Mouse (Mus musculus) intestine, postnatal 0 days (tissue): ENCODE measurements around the gene Ndufa13. TPM values are rescaled to one million over a fixed set of nuclear protein-coding genes. Genes with fewer than 3 reads are reported as not detected.
A peak's percentile ranks its signal among the peaks of the same experiment; 100 is the strongest.

ENCODE experiments used
- ATAC-seq: fragments of 200-750 bp; cut with Nextera tagmentation; 2 replicates; pipeline ENCODE4 v1.8.0; 2017; ENCODE audit warnings: mild to moderate bottlenecking, moderate TSS enrichment, moderate library complexity
- H3K27ac ChIP-seq: fragments of 300-500 bp; sonication (generic); 2 replicates; pipeline ENCODE4 v1.5.1; 2014; ENCODE audit warnings: mild to moderate bottlenecking, low read depth, low read length, moderate library complexity
- H3K27me3 ChIP-seq: fragments of 300-500 bp; sonication (generic); replicated peaks from 2 replicates; pipeline ENCODE4 v1.6.1; 2014; ENCODE audit warnings: low read length, mixed read lengths; ENCODE audit not compliant: control insufficient read depth, insufficient read depth
- H3K36me3 ChIP-seq: fragments of 300-500 bp; sonication (generic); 2 replicates; pipeline ENCODE4 v1.6.1; 2014; ENCODE audit warnings: mild to moderate bottlenecking, moderate library complexity; ENCODE audit not compliant: control insufficient read depth, insufficient read depth
- H3K4me1 ChIP-seq: fragments of 300-500 bp; sonication (generic); replicated peaks from 2 replicates; pipeline ENCODE4 v1.6.1; 2014; ENCODE audit warnings: antibody characterized with exemption, low read length, mixed read lengths; ENCODE audit not compliant: control insufficient read depth, insufficient read depth
- H3K4me2 ChIP-seq: fragments of 300-500 bp; sonication (generic); replicated peaks from 2 replicates; pipeline ENCODE4 v1.6.1; 2014; ENCODE audit warnings: low read depth, mild to moderate bottlenecking, moderate library complexity
- H3K4me3 ChIP-seq: fragments of 300-500 bp; sonication (generic); 2 replicates; pipeline ENCODE4 v1.5.1; 2014; ENCODE audit warnings: low read depth, low read length
- H3K9ac ChIP-seq: fragments of 300-500 bp; sonication (generic); 2 replicates; pipeline ENCODE4 v1.6.1; 2014; ENCODE audit warnings: mild to moderate bottlenecking, low read depth, low read length
- H3K9me3 ChIP-seq: fragments of 300-500 bp; sonication (generic); 2 replicates; pipeline ENCODE4 v1.6.1; 2016; ENCODE audit warnings: mixed run types; ENCODE audit not compliant: control insufficient read depth
- CTCF ChIP-seq: sonication (generic); IDR thresholded peaks from 2 replicates; pipeline ENCODE4 v1.5.1; 2016; ENCODE audit warnings: low read depth, mild to moderate bottlenecking, control low read depth, antibody characterized with exemption, moderate library complexity
- WGBS: fragments of 180-500 bp; shearing (Covaris S2); extraction: QIAGEN DNeasy Blood & Tissue Kit; methylation state at CpG from one replicate; pipeline ENCODE4 v1.1.7; 2014; 5-methylcytosine and 5-hydroxymethylcytosine counted together
- polyA plus RNA-seq: library from polyadenylated mRNA; unstranded; fragments of >200 nt; fragmentation: Nextera tagmentation; extraction: Ambion mirVana; gene quantifications from 2 replicates; pipeline ENCODE4 v1.2.1, GENCODE M21; 2015

Gene Ndufa13
- polyA plus RNA-seq, 1 experiment from 2014 or later, result 310 TPM

DNA sequence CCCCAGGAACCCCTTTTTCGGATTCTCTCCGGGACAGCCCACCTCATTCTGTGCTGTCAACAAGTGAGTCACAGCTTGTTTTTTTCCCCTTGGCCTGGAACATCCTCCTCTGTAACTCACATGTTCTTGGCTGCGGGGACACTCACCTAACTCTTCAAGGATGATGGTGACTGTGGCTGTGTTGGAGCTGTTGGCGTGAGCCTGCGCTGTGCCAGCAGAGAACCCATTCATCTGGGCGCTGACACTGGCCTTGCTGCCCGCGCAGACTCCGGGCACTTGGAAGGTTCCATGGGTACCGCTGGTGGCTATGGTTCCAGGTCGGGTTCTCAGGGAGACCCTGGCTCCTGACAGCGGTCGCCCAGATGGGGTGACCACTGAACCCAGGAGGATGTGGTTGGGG is 18.2 kb downstream of the Ndufa13 start:
- H3K9me3 ChIP-seq, result no peaks in the 10 kb centered on the region
- no peak overlapping the region for H3K9ac ChIP-seq
- H3K4me1 ChIP-seq, result peaks cover 4% of the 10 kb centered on the region; the same call in 1 of the 2 replicates
- TF ChIP-seq CTCF, result no peak
- H3K4me3 ChIP-seq, result no peak overlapping the region
- no peaks in the 10 kb centered on the region for H3K36me3 ChIP-seq
- no peak for ATAC-seq
- no peak overlapping the region for H3K27ac ChIP-seq
- peaks cover 100% of the 10 kb centered on the region for H3K27me3 ChIP-seq
- WGBS, result 57% methylated on average over 13 of the region's 13 CpGs
- H3K4me2 ChIP-seq, result no peak overlapping the region

DNA sequence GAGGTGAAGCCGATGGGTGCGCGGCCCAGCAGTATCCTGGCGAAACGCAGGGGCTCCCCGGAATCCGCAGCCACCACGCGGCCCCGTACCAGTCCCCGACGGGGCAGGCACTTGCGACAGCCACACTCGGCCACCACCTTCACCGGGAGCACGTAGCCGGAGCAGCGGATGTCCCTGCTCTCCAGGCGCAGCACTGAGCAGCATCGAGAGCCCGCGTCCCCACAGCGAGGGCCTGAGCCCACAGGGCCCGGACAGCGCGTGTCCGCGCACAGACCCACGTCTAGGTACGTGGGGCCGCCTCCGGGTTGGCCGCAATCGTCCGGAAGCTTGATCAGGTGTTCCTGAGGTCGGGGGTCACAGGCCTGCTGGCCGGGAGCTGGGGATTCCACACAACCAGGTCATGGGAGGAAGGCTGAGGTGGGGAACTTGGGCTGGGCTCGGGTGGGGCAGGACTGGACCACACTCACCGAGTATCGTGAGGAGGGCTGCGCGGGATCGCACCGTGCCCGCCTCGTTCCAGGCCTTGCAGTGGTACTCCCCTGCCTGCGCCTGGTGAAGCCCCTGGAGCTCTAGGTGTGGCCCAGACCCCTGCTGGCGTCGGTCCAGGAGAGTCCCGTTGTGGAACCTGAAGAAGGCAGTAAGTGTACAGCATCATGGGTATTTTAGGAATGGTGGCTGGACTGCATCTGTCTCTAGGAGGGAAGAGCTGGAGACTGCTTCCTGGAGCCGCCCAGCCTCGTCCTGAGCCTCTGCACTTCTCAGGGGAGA is 19.3 kb downstream of the Ndufa13 start:
- Histone ChIP-seq H3K9ac (no peak overlapping the region), H3K4me3 (peak overlapping the region; percentile 40; the same call in 1 of the 2 replicates), H3K36me3 (no peaks in the 10 kb centered on the region), H3K4me2 (no peak overlapping the region; the same call in 1 of the 2 replicates), H3K4me1 (no peaks in the 10 kb centered on the region), H3K27ac (no peak overlapping the region), H3K27me3 (peaks cover 90% of the 10 kb centered on the region), H3K9me3 (no peaks in the 10 kb centered on the region)
- WGBS, result 22% methylated on average over 52 of the region's 52 CpGs
- no peak for TF ChIP-seq CTCF
- ATAC-seq, result no peak

DNA sequence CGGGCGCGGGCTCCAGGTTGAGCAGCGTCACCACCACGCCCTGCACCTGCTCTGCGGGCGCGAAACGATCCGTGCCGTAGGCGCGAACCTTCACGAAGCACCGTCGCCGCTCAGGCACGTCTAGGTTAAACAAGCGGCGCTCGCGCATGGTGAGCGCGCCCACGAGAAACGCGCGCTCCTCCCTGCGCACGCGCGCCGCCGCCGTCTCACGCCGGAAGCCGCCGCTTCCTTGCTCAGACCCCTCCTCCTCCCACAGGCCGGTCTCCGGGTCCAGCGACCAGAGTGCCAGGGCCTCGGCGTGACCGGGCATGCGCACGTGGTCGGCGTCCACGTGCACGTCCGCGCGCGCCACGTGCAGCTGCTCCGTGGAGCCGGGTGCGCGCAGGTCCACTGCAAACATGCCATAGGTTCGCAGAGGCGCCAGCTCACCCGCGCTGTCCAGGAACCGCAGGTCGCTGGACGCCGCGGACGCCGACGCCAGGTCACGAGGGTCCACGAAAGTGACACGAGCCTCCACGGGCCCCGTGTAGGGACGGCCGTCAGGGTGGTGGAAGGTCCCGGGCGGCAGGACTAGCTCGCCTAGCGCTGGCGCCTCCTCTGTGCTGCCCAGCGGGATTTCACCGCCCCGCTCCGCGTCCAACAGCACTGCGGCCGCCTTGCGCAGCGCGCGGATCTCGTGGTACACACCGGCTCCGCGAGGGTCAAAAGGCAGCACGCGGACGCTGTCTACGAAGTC is 20.2 kb downstream of the Ndufa13 start:
- no peak for TF ChIP-seq CTCF
- Histone ChIP-seq H3K4me1 (no peaks in the 10 kb centered on the region), H3K4me3 (peak overlapping the region; percentile 40), H3K27me3 (peaks cover 82% of the 10 kb centered on the region), H3K9ac (no peak overlapping the region), H3K36me3 (no peaks in the 10 kb centered on the region), H3K4me2 (peak overlapping the region; percentile 58), H3K9me3 (no peaks in the 10 kb centered on the region), H3K27ac (no peak overlapping the region)
- 10% methylated on average over 89 of the region's 103 CpGs for WGBS
- peak; percentile 37 for ATAC-seq

DNA sequence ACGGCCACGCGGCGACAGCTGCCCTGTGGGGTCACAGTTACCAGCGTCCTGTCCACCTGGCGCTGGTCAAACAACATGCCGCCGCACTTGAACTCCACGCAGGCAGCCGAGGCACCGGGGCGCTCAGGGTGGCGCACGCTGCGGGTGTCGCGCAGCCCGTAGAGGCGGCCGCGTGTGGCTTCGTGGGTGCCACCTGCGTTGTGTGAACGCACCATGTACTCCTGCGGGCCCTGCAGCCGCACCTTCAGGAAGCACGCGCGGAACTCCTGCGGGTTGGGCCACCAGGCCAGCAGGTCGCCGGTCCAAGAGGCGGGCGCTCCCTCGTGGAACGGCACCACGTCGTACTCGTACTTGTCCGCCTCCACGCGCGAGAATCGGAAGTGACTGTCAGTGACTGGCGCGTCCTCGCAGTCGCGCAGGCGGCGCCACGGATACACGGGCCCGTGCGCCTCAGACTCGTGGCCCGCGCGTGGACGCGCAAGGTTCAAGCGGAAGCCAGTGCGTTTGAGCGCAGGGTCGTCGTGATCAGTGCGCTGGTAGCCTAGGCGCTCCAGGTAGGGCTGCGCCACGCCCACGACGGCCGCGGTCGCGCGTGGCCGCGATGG is 21.0 kb downstream of the Ndufa13 start:
- ATAC-seq, result 0 out of 2 replicates have a peak, but pooled peaks have one; percentile 4
- no peak overlapping the region for H3K27ac ChIP-seq
- no peaks in the 10 kb centered on the region for H3K36me3 ChIP-seq
- no peaks in the 10 kb centered on the region for H3K9me3 ChIP-seq
- 23% methylated on average over 79 of the region's 79 CpGs for WGBS
- no peaks in the 10 kb centered on the region for H3K4me1 ChIP-seq
- peak overlapping the region; percentile 40 for H3K4me3 ChIP-seq
- peaks cover 73% of the 10 kb centered on the region for H3K27me3 ChIP-seq
- no peak overlapping the region for H3K9ac ChIP-seq
- no peak for TF ChIP-seq CTCF
- H3K4me2 ChIP-seq, result peak overlapping the region; percentile 58

DNA sequence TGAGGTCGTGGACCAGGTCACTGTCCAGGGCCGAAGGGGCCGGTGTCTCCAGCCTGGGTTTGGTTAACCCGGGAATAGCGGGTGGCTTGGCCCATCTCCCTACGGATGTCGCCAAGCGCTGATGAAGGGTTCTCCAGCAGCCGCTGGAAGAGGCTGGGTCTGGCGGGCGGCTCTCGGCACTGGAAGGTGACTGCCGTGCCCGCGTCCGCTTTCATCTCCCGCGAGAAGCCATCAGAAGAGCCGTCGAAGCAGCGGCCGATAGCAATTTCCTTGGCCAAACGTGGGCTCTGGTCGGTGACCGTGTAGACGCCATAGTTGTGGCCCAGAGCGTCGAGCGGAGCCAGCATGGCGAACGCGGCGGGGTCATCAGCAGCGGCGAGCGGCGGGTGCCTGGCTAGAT is 21.5 kb downstream of the Ndufa13 start:
- no peak for ATAC-seq
- H3K27ac ChIP-seq, result no peak overlapping the region
- H3K36me3 ChIP-seq, result no peaks in the 10 kb centered on the region
- H3K9ac ChIP-seq, result no peak overlapping the region
- no peak for TF ChIP-seq CTCF
- 14% methylated on average over 37 of the region's 37 CpGs for WGBS
- no peaks in the 10 kb centered on the region for H3K4me1 ChIP-seq
- H3K4me2 ChIP-seq, result no peak overlapping the region
- H3K9me3 ChIP-seq, result no peaks in the 10 kb centered on the region
- peaks cover 68% of the 10 kb centered on the region for H3K27me3 ChIP-seq
- H3K4me3 ChIP-seq, result peak overlapping the region; percentile 40

DNA sequence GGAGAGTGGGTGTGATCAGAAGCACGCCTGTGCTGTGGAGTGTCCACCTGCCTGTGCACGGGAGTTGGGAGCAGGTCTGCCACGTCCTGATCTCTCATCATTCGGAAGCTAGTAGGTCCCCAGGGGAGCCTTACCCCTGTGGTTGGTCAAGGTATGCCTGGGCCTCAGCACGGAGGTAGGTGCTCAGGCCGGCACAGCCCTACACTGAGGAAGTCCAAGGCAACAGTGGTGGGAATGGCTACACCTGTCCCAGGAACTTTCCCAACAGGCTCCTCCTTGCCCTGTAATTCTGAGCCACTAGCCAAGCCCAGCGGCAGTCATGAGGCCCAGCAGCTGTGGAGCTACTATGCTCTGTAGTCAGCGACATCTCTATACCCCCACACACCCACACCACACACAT is 22.7 kb downstream of the Ndufa13 start:
- peaks cover 57% of the 10 kb centered on the region for H3K27me3 ChIP-seq
- ATAC-seq, result no peak
- TF ChIP-seq CTCF, result no peak

More for the DNA sequence above, 22.7 kb downstream of the Ndufa13 start:
- Histone ChIP-seq H3K4me1 (no peaks in the 10 kb centered on the region), H3K9ac (no peak overlapping the region), H3K4me3 (no peak overlapping the region), H3K27ac (no peak overlapping the region), H3K4me2 (no peak overlapping the region), H3K36me3 (no peaks in the 10 kb centered on the region), H3K9me3 (no peaks in the 10 kb centered on the region)
- 46% methylated on average over 8 of the region's 8 CpGs for WGBS
